Mouse (Mus musculus) forebrain, embryonic 13.5 days (tissue): ENCODE measurements at regions not wholly inside any gene's neighbourhood (a gene's known extent, or its start where the extent isn't known, plus 50 kb on each side); places are given as distances from the start of the nearest gene placed in this dataset.

Experiments
- ATAC-seq: fragments of 200-750 bp; cut with Nextera tagmentation; 2 replicates; pipeline ENCODE4 v1.8.0; 2017
- H3K27ac ChIP-seq: fragments of 300-500 bp; sonication (generic); 2 replicates; pipeline ENCODE4 v1.5.1; 2015; ENCODE audit warnings: inconsistent platforms, mild to moderate bottlenecking, moderate library complexity
- H3K27me3 ChIP-seq: fragments of 300-500 bp; sonication (generic); 2 replicates; pipeline ENCODE4 v1.6.1; 2015; ENCODE audit warnings: mild to moderate bottlenecking, inconsistent platforms
- H3K36me3 ChIP-seq: fragments of 300-500 bp; sonication (generic); 2 replicates; pipeline ENCODE4 v1.6.1; 2015; ENCODE audit warnings: mild to moderate bottlenecking, inconsistent platforms; ENCODE audit not compliant: poor library complexity, severe bottlenecking
- H3K4me1 ChIP-seq: fragments of 300-500 bp; sonication (generic); 2 replicates; pipeline ENCODE4 v1.6.1; 2015; ENCODE audit warnings: inconsistent platforms
- H3K4me2 ChIP-seq: fragments of 300-500 bp; sonication (generic); 2 replicates; pipeline ENCODE4 v1.6.1; 2015; ENCODE audit warnings: inconsistent platforms, mild to moderate bottlenecking, moderate library complexity
- H3K4me3 ChIP-seq: fragments of 300-500 bp; sonication (generic); 2 replicates; pipeline ENCODE4 v1.5.1; 2015; ENCODE audit warnings: mild to moderate bottlenecking, inconsistent platforms
- H3K9ac ChIP-seq: fragments of 300-500 bp; sonication (generic); 2 replicates; pipeline ENCODE4 v1.6.1; 2015; ENCODE audit warnings: mild to moderate bottlenecking, inconsistent platforms
- H3K9me3 ChIP-seq: fragments of 300-500 bp; sonication (generic); replicated peaks from 2 replicates; pipeline ENCODE4 v1.6.1; 2016; ENCODE audit warnings: inconsistent platforms
- WGBS: fragments of 180-500 bp; shearing (Covaris S2); methylation state at CpG from one replicate; pipeline ENCODE4 v1.1.7; 2015; 5-methylcytosine and 5-hydroxymethylcytosine counted together

DNA sequence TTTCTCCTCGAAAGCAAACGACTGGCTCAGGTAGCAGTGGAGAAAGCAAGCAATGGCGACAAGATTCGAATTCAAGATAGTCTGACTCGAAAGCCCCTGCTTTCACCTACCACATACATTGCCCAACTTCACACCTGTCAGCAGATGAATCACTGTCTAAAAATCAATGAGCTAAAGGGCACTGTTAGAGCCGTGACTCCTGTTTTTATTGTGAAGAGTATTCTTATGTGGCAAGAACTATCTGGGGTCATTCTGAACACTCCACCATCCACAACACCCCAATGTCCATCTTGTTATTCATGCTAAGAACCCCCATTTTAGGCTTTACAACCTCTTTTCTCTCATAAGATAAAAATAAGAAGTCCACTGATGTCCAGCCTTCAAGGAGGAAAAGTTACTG lies 144.1 kb downstream of the Barhl2 start:
- no peak overlapping the region for H3K9ac ChIP-seq
- ATAC-seq, result no peak
- peaks cover 8% of the 10 kb centered on the region for H3K27me3 ChIP-seq
- H3K27ac ChIP-seq, result no peak overlapping the region
- WGBS, result 90% methylated on average over 6 of the region's 6 CpGs
- no peak overlapping the region for H3K4me2 ChIP-seq
- no peaks in the 10 kb centered on the region for H3K4me1 ChIP-seq
- H3K9me3 ChIP-seq, result no peaks in the 10 kb centered on the region
- no peak overlapping the region for H3K4me3 ChIP-seq
- H3K36me3 ChIP-seq, result no peaks in the 10 kb centered on the region

DNA sequence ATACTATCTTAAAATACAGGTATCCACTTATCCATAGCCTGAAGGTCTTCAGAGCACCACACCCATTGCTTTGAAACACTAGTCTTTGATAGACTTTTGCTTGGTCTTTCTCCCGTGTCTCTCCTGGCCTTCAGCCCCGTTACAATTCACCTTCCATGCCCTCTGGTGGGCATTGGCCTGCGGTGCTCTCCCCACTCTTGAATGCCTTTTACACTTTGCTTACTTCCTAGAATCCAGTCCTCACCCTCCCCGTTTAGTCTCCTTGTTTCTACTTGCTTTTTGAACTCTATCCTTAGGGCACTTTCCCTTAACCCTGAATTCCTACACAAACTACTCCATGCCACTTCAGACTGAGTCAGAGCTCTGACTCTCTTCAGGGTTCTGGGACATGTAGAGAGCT lies 156.6 kb downstream of the Barhl2 start:
- Histone ChIP-seq H3K9me3 (no peaks in the 10 kb centered on the region), H3K4me3 (no peak overlapping the region), H3K4me2 (no peak overlapping the region), H3K27me3 (0 out of 2 replicates have a peak, but pooled peaks cover 4% of the 10 kb centered on the region), H3K36me3 (no peaks in the 10 kb centered on the region), H3K4me1 (no peaks in the 10 kb centered on the region), H3K9ac (no peak overlapping the region), H3K27ac (no peak overlapping the region)
- WGBS, result 61% methylated on average over 4 of the region's 4 CpGs
- no peak for ATAC-seq

DNA sequence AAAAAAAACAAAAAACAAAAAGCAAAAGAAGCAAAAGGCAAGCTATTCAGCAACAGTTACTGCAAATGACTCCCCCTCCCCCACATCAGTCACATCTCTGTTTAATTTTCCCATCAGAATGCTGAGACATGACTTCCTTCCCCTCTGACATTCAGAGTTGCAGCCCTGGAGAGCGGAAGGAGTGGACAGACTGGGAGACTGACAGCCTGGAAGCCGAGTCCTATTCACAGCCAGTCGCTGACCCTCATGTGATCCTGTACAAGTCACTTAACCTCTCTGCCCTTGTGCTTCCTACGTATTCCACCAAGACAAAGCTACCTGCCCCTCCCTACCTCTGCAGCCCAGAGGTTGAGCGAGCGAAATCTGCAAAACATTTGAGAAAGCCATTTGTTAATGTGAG lies 161.2 kb downstream of the Barhl2 start:
- H3K27me3 ChIP-seq, result 0 out of 2 replicates have a peak, but pooled peaks cover 4% of the 10 kb centered on the region
- no peaks in the 10 kb centered on the region for H3K9me3 ChIP-seq
- H3K36me3 ChIP-seq, result no peaks in the 10 kb centered on the region
- H3K4me3 ChIP-seq, result no peak overlapping the region
- H3K9ac ChIP-seq, result no peak overlapping the region
- ATAC-seq, result no peak
- H3K27ac ChIP-seq, result no peak overlapping the region
- H3K4me2 ChIP-seq, result no peak overlapping the region
- WGBS, result 22% methylated on average over 6 of the region's 6 CpGs
- H3K4me1 ChIP-seq, result peaks cover 7% of the 10 kb centered on the region

DNA sequence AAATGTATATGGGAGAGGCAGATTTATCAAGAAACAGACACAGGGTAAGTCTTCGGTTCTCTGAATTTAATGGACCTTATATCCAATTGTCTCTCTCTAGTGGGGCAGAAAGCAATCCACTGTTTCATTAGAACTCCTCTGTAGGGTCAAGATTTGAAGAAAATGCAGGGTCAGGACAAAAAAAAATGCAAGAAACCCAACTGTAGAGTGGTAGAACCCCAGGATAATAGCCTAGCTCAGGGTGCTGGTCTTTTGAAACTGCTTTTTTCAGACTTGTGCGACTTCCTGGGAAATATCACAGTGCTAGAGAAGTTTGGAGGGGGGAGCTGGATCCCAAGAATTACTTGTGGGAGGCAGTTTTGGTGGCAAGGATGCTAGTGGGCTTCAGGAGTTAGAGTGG lies 162.0 kb downstream of the Barhl2 start:
- 4% methylated on average over 2 of the region's 2 CpGs for WGBS
- no peak overlapping the region for H3K4me3 ChIP-seq
- no peaks in the 10 kb centered on the region for H3K36me3 ChIP-seq
- H3K27ac ChIP-seq, result no peak overlapping the region
- H3K9me3 ChIP-seq, result no peaks in the 10 kb centered on the region
- 0 out of 2 replicates have a peak, but pooled peaks cover 6% of the 10 kb centered on the region for H3K27me3 ChIP-seq
- H3K4me1 ChIP-seq, result peaks cover 7% of the 10 kb centered on the region
- H3K4me2 ChIP-seq, result no peak overlapping the region
- no peak overlapping the region for H3K9ac ChIP-seq
- no peak for ATAC-seq

DNA sequence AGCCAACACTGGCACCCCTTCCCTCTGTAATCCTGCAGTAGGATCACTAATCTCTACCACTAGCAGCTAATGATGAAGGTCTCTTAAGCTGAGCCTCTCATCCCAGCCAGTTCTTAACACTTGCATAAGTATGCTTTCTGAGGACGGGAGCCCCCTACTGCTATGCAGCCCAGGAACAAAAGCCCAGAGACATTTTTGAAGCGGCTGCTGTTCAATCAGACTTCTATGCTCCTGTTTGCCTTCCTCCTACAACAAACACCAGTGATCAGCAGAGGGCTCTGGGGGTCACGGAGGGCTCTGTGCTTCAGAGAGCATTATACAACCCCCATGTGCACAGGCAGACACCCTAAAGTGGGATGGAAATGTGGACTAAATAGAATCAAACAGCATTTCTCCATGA lies 162.4 kb downstream of the Barhl2 start:
- no peak overlapping the region for H3K4me3 ChIP-seq
- no peak; the same call in 1 of the 2 replicates for ATAC-seq
- no peak overlapping the region for H3K4me2 ChIP-seq
- H3K27me3 ChIP-seq, result 0 out of 2 replicates have a peak, but pooled peaks cover 7% of the 10 kb centered on the region
- H3K36me3 ChIP-seq, result no peaks in the 10 kb centered on the region
- no peak overlapping the region for H3K9ac ChIP-seq
- WGBS, result 0% methylated on average over 3 of the region's 3 CpGs
- no peak overlapping the region for H3K27ac ChIP-seq
- H3K9me3 ChIP-seq, result no peaks in the 10 kb centered on the region
- peaks cover 7% of the 10 kb centered on the region for H3K4me1 ChIP-seq

DNA sequence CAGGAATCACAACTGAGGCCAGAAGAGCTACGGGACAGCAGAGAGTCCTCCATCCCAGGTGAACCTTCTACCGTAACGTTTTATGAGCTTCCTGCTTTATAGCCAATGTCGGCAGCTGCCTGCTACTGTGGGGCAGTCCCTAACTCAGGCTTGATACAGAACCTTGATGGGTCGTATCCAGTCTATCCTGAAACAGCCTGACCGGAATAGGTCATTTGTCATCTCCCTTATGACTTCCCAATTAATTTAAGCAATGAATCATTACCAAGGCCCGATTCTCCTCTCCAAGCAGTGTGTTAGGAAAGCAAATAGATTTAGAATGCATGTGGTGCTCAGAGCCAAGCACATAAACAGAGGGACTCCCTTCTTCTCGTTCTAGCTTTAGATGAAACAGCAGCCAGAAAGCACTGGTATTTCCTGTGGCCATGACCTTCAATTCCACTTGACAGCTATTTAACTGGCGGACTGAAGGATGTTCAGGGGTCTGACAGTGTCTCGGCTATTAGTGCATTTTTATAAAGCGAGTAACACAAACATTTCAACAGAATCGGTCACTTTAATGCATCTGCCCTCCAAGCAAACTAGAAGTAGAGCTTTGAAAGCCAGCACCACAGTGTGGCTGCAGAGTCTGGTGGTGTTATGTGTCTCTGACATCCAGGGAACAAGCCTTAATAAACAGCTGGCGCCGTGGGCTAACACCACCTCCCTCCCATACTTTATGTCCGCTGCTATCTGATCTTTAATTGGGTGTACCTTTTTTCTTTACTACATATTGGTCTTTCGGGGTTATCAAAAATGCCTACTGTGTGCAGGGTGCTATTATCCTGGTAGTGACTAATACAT lies 165.4 kb downstream of the Barhl2 start:
- Histone ChIP-seq H3K36me3 (no peaks in the 10 kb centered on the region), H3K4me3 (no peak overlapping the region), H3K9ac (no peak overlapping the region), H3K4me1 (peaks cover 7% of the 10 kb centered on the region), H3K9me3 (no peaks in the 10 kb centered on the region), H3K4me2 (no peak overlapping the region), H3K27me3 (0 out of 2 replicates have a peak, but pooled peaks cover 7% of the 10 kb centered on the region), H3K27ac (no peak overlapping the region)
- WGBS, result 86% methylated on average over 16 of the region's 16 CpGs
- no peak for ATAC-seq

DNA sequence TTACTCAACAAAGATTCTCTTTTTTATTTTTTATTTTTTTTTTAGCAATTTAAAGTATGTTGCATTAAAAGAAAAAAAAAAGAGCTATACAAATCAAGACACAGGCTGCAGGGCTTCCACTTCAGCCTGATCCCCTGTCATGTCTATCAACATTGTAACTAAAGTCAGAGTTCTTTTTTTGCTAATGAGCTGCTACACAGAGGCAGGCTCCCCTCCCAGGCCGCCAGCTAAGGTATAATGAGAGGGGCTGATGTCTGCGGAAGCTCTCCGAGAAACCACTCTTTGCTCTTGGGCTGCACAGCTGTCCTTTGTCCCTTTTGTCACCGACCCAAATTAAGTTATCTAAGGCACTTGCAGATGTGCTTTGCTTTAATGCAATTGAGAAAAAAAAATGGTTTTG lies 172.8 kb downstream of the Barhl2 start:
- Histone ChIP-seq H3K4me3 (no peak overlapping the region), H3K27ac (no peak overlapping the region), H3K27me3 (peaks cover 10% of the 10 kb centered on the region; the same call in 1 of the 2 replicates), H3K36me3 (no peaks in the 10 kb centered on the region), H3K4me2 (no peak overlapping the region), H3K9ac (no peak overlapping the region), H3K9me3 (no peaks in the 10 kb centered on the region), H3K4me1 (peaks cover 5% of the 10 kb centered on the region)
- 0% methylated on average over 4 of the region's 4 CpGs for WGBS
- no peak for ATAC-seq

DNA sequence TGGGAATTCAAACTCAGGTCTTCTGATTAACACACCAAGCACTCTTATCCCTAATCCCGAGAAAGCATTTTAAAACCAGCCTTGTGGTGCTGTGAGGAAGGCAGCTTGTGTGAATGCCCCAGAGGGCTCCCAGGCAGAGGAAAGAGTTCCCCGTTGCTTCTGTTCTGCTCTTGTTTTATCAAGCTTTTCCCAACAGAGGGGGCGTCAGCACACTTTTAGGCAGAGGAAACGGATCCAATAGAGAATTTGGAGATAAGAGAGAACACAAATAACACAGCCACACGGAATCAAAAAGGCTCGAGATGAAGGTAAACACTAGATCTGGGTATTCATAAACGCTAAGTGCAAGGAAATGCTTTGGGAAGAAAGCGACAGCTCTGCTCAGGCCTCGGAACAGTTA lies 173.2 kb downstream of the Barhl2 start:
- Histone ChIP-seq H3K9me3 (no peaks in the 10 kb centered on the region), H3K27ac (no peak overlapping the region), H3K4me3 (no peak overlapping the region), H3K4me2 (no peak overlapping the region), H3K9ac (no peak overlapping the region), H3K4me1 (peaks cover 5% of the 10 kb centered on the region), H3K27me3 (peaks cover 10% of the 10 kb centered on the region; the same call in 1 of the 2 replicates), H3K36me3 (no peaks in the 10 kb centered on the region)
- ATAC-seq, result no peak
- WGBS, result 6% methylated on average over 9 of the region's 9 CpGs

DNA sequence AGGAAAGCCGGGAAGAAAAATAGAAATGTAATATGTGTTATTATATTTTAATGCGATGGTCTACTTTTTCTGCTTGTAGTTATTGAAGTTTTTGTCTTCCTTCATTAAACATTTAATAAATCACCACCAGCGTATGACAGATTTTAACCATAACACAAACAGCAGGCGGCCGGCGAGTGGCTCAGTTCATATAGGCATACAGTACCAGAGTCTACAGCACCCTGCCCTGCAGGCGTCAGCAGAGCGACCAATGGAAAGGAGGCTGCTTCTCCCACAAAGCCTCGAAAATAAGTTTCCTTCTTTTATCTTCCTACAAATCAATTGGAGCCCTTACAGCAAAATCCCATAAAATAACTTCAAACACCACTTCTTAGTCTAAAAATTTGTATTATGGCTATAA lies 175.3 kb downstream of the Barhl2 start:
- Histone ChIP-seq H3K36me3 (no peaks in the 10 kb centered on the region), H3K9me3 (no peaks in the 10 kb centered on the region), H3K4me1 (peaks cover 5% of the 10 kb centered on the region), H3K27me3 (peaks cover 10% of the 10 kb centered on the region; the same call in 1 of the 2 replicates), H3K9ac (no peak overlapping the region), H3K4me3 (no peak overlapping the region), H3K27ac (no peak overlapping the region), H3K4me2 (no peak overlapping the region)
- no peak for ATAC-seq
- 85% methylated on average over 9 of the region's 9 CpGs for WGBS

DNA sequence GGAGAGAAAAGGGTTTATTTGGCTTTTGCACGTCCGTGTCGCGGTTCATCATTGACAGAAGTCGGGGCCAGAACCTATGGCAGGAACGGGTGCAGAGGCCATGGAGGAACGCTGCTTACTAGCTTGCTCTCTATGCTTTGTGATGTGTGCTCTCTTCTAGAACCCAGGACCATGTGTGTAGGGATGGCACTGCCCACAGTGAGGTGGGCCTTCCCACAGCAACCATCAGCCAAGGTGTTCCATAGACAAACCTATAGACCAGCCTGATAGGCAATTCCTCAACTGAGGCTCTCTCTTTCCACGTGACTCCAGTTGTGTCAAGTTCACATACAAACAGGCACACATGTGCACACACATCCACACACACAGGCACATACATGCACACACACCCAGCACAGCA lies 180.2 kb downstream of the Barhl2 start:
- Histone ChIP-seq H3K4me2 (no peak overlapping the region), H3K9me3 (no peaks in the 10 kb centered on the region), H3K9ac (no peak overlapping the region), H3K36me3 (no peaks in the 10 kb centered on the region), H3K27ac (no peak overlapping the region), H3K4me1 (no peaks in the 10 kb centered on the region; the same call in 1 of the 2 replicates), H3K27me3 (no peaks in the 10 kb centered on the region), H3K4me3 (no peak overlapping the region)
- no peak for ATAC-seq
- 91% methylated on average over 8 of the region's 8 CpGs for WGBS

DNA sequence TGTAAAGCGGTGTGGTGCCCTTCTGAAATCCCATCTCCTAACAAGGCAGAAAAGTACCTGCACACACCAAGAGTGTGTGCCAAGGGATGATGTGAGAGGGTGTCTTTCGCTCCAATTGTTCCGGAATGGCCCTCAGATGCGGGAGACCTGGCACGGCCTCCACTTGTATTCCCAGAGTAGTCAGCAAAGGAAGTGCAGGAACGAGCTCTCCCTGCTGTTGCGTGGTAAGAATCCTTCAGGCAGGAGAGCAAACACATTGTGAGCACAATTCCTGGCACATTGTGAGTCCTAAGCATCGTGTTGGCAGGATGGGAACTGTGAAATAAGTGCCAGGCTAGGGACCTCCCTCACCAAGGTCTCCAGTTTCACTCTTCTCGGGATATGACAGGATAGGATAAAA lies 180.7 kb downstream of the Barhl2 start:
- Histone ChIP-seq H3K9ac (no peak overlapping the region), H3K4me1 (no peaks in the 10 kb centered on the region; the same call in 1 of the 2 replicates), H3K36me3 (no peaks in the 10 kb centered on the region), H3K9me3 (no peaks in the 10 kb centered on the region), H3K27ac (no peak overlapping the region), H3K4me3 (no peak overlapping the region), H3K4me2 (no peak overlapping the region), H3K27me3 (no peaks in the 10 kb centered on the region)
- WGBS, result 74% methylated on average over 9 of the region's 9 CpGs
- no peak for ATAC-seq

DNA sequence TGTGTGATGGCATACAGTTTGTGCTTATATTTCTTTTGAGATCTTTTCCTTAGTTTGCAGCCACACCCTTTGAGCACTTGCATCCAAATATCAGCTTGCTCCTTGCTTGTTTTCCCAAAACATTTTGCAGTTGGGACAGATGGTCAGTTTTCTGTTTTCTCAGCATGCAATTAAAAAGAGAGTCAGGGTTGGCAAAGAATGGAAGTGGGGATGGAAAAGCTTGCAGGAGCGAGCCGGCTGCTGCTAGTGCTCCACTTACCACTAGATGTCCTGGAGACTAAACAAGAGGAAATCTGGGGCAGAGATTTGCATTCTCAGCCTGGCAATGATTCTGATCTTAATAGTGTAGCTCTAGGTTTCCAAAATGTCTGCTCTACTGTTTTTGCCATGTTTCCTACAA lies 181.8 kb downstream of the Barhl2 start:
- no peaks in the 10 kb centered on the region for H3K9me3 ChIP-seq
- peak; percentile 27; the same call in 1 of the 2 replicates for ATAC-seq
- H3K4me3 ChIP-seq, result no peak overlapping the region
- no peak overlapping the region for H3K4me2 ChIP-seq
- H3K27me3 ChIP-seq, result no peaks in the 10 kb centered on the region
- 2% methylated on average over 2 of the region's 2 CpGs for WGBS
- H3K9ac ChIP-seq, result no peak overlapping the region
- no peaks in the 10 kb centered on the region for H3K36me3 ChIP-seq
- H3K4me1 ChIP-seq, result no peaks in the 10 kb centered on the region; the same call in 1 of the 2 replicates
- H3K27ac ChIP-seq, result no peak overlapping the region
